Mouse (Mus musculus): ENCODE data around the gene Magi1.

GRCm38 (mm10) chr6:94086855-94087254, 196.9 kb downstream of the Magi1 start:
- TF ChIP-seq POLR2A (IDR thresholded peaks at IDR 0.05; ENCODE audit: control insufficient read depth, extremely low read depth, insufficient read depth, low read length, poor library complexity) (no peak), CTCF (IDR thresholded peaks at IDR 0.05; ENCODE audit: borderline replicate concordance, control insufficient read depth, extremely low read depth, insufficient read depth, low read length, poor library complexity) (no peak)

All from thymus, adult 2 months (tissue).